Mouse (Mus musculus): Measurements from ENCODE around the gene Phf12. TPM values are rescaled to one million over a fixed set of nuclear protein-coding genes. Genes with fewer than 3 reads are reported as not detected.

The Phf12 gene
- total RNA-seq, 2 experiments from 2014 or later: 27.2 to 45.7 TPM

- no peak for ATAC-seq (replicated peaks; ENCODE audit: low FRiP score, poor library complexity, severe bottlenecking)
Measured at GRCm38 (mm10) chr11:78066641-78067040, 84.1 kb downstream of the Phf12 start.

GRCm38 (mm10) chr11:78067566-78067965 lies 85.0 kb downstream of the Phf12 start:
- ATAC-seq (replicated peaks; ENCODE audit: low FRiP score, poor library complexity, severe bottlenecking): no peak

- ATAC-seq (replicated peaks; ENCODE audit: low FRiP score, poor library complexity, severe bottlenecking): no peak
Measured at GRCm38 (mm10) chr11:78069130-78069529, 86.6 kb downstream of the Phf12 start.

GRCm38 (mm10) chr11:78069646-78070045 lies 87.1 kb downstream of the Phf12 start:
- ATAC-seq (replicated peaks; ENCODE audit: low FRiP score, poor library complexity, severe bottlenecking): peak; percentile 44

- ATAC-seq (replicated peaks; ENCODE audit: low FRiP score, poor library complexity, severe bottlenecking): no peak
Measured at GRCm38 (mm10) chr11:78071938-78072337, 89.4 kb downstream of the Phf12 start.

GRCm38 (mm10) chr11:78072425-78073130 lies 90.0 kb downstream of the Phf12 start:
- ATAC-seq (replicated peaks; ENCODE audit: low FRiP score, poor library complexity, severe bottlenecking): peak; percentile 40

- ATAC-seq (replicated peaks; ENCODE audit: low FRiP score, poor library complexity, severe bottlenecking): peak; percentile 57
Measured at GRCm38 (mm10) chr11:78073577-78074276, 91.2 kb downstream of the Phf12 start.

GRCm38 (mm10) chr11:78074277-78074652 lies 91.7 kb downstream of the Phf12 start:
- ATAC-seq (replicated peaks; ENCODE audit: low FRiP score, poor library complexity, severe bottlenecking): peak; percentile 39

GRCm38 (mm10) chr11:78074666-78075065 lies 92.1 kb downstream of the Phf12 start:
- peak; percentile 2 for ATAC-seq (replicated peaks; ENCODE audit: low FRiP score, poor library complexity, severe bottlenecking)

Other genes with a start within 250 kb of the Phf12 start
- gene Myo18a, start 219.5 kb upstream of the Phf12 start, total RNA-seq (2015; ENCODE audit: low replicate concordance): 8.8 and 12.6 TPM in 2 replicates
- 24.8 and 48.5 TPM in 2 replicates for gene Myo18a, start 219.5 kb upstream of the Phf12 start, total RNA-seq (2017; ENCODE audit: low replicate concordance)
- not detected in 2 replicates for gene Gm10277, start 195.0 kb upstream of the Phf12 start, total RNA-seq (2015; ENCODE audit: low replicate concordance)
- not detected in 2 replicates for gene Gm10277, start 195.0 kb upstream of the Phf12 start, total RNA-seq (2017; ENCODE audit: low replicate concordance)
- not detected in 2 replicates for gene Pipox, start 88.7 kb upstream of the Phf12 start, total RNA-seq (2015; ENCODE audit: low replicate concordance)
- not detected in 2 replicates for gene Pipox, start 88.7 kb upstream of the Phf12 start, total RNA-seq (2017; ENCODE audit: low replicate concordance)
- not detected in 2 replicates for gene Sez6, start 52.0 kb upstream of the Phf12 start, total RNA-seq (2015; ENCODE audit: low replicate concordance)
- not detected in 2 replicates for gene Sez6, start 52.0 kb upstream of the Phf12 start, total RNA-seq (2017; ENCODE audit: low replicate concordance)
- 10.1 and 10.8 TPM in 2 replicates for gene Dhrs13, start 49.5 kb downstream of the Phf12 start, total RNA-seq (2015; ENCODE audit: low replicate concordance)
- 7.1 and 10.8 TPM in 2 replicates for gene Dhrs13, start 49.5 kb downstream of the Phf12 start, total RNA-seq (2017; ENCODE audit: low replicate concordance)
- gene Flot2, start 55.2 kb downstream of the Phf12 start, total RNA-seq (2015; ENCODE audit: low replicate concordance): 15.1 and 24.7 TPM in 2 replicates
- gene Flot2, start 55.2 kb downstream of the Phf12 start, total RNA-seq (2017; ENCODE audit: low replicate concordance): 13.1 and 17.6 TPM in 2 replicates
- 4.0 and 5.0 TPM in 2 replicates for gene Eral1, start 97.6 kb downstream of the Phf12 start, total RNA-seq (2015; ENCODE audit: low replicate concordance)
- 3.6 and 6.7 TPM in 2 replicates for gene Eral1, start 97.6 kb downstream of the Phf12 start, total RNA-seq (2017; ENCODE audit: low replicate concordance)
- 2.9 and 4.3 TPM in 2 replicates for gene Fam222b, start 111.9 kb downstream of the Phf12 start, total RNA-seq (2015; ENCODE audit: low replicate concordance)
- 0.45 and 1.5 TPM in 2 replicates for gene Fam222b, start 111.9 kb downstream of the Phf12 start, total RNA-seq (2017; ENCODE audit: low replicate concordance)
- 11.3 and 35.3 TPM in 2 replicates for gene Traf4, start 182.8 kb downstream of the Phf12 start, total RNA-seq (2015; ENCODE audit: low replicate concordance)
- 14.6 and 16.1 TPM in 2 replicates for gene Traf4, start 182.8 kb downstream of the Phf12 start, total RNA-seq (2017; ENCODE audit: low replicate concordance)
- gene Nek8, start 193.9 kb downstream of the Phf12 start, total RNA-seq (2015; ENCODE audit: low replicate concordance): 43.2 and 79.6 TPM in 2 replicates
- gene Nek8, start 193.9 kb downstream of the Phf12 start, total RNA-seq (2017; ENCODE audit: low replicate concordance): 35.9 and 76.8 TPM in 2 replicates
- gene Tlcd1, start 194.0 kb downstream of the Phf12 start, total RNA-seq (2015; ENCODE audit: low replicate concordance): 174 and 194 TPM in 2 replicates
- 107 and 197 TPM in 2 replicates for gene Tlcd1, start 194.0 kb downstream of the Phf12 start, total RNA-seq (2017; ENCODE audit: low replicate concordance)
- gene Rpl23a, start 200.8 kb downstream of the Phf12 start, total RNA-seq (2015; ENCODE audit: low replicate concordance): 1,034 and 1,190 TPM in 2 replicates
- 811 and 1,012 TPM in 2 replicates for gene Rpl23a, start 200.8 kb downstream of the Phf12 start, total RNA-seq (2017; ENCODE audit: low replicate concordance)
- 2.9 TPM in 1 of 2 replicates, not detected in the other for gene Rab34, start 205.7 kb downstream of the Phf12 start, total RNA-seq (2015; ENCODE audit: low replicate concordance)
- 2.6 and 7.1 TPM in 2 replicates for gene Rab34, start 205.7 kb downstream of the Phf12 start, total RNA-seq (2017; ENCODE audit: low replicate concordance)
- gene Proca1, start 210.6 kb downstream of the Phf12 start, total RNA-seq (2015; ENCODE audit: low replicate concordance): not detected in 2 replicates
- not detected in 2 replicates for gene Proca1, start 210.6 kb downstream of the Phf12 start, total RNA-seq (2017; ENCODE audit: low replicate concordance)